Mouse (Mus musculus): Measurements from ENCODE around the gene Bbs9. TPM values are rescaled to one million over a fixed set of nuclear protein-coding genes. Genes with fewer than 3 reads are reported as not detected.

Bbs9 gene
- polyA plus RNA-seq, 1 experiment from 2014 or later, result 13.2 TPM

DNA sequence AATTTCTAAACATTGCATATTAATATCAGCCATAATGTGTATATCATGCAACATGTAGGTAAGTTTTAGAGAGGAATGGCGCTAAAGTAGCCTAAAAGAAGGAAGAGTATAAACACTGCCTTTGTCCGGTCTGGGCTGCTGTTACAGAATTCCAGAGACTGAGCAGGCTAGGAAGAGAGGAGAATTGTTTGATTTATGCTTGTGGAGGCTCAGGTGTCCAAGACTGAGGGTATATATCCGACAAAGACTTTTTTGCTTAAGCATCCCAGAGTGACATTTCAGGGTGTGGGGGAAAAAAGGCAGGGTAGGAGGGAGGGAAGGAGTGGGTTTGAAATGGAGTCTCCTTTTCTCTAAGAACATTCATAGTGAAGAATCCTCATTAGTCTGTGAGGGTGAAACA, 152.4 kb downstream of the Bbs9 start:
- WGBS, result 87% methylated on average over 3 of the region's 3 CpGs
- H3K9me3 ChIP-seq (replicated peaks), result no peaks in the 10 kb centered on the region
- no peak overlapping the region for H3K27ac ChIP-seq (replicated peaks)
- no peak for DNase-seq (ENCODE audit: low spot score)
- no peaks in the 10 kb centered on the region for H3K4me1 ChIP-seq
- H3K4me3 ChIP-seq, result no peak overlapping the region
- H3K27me3 ChIP-seq (ENCODE audit: low read depth, poor library complexity, severe bottlenecking), result no peaks in the 10 kb centered on the region
- H3K36me3 ChIP-seq, result no peaks in the 10 kb centered on the region

DNA sequence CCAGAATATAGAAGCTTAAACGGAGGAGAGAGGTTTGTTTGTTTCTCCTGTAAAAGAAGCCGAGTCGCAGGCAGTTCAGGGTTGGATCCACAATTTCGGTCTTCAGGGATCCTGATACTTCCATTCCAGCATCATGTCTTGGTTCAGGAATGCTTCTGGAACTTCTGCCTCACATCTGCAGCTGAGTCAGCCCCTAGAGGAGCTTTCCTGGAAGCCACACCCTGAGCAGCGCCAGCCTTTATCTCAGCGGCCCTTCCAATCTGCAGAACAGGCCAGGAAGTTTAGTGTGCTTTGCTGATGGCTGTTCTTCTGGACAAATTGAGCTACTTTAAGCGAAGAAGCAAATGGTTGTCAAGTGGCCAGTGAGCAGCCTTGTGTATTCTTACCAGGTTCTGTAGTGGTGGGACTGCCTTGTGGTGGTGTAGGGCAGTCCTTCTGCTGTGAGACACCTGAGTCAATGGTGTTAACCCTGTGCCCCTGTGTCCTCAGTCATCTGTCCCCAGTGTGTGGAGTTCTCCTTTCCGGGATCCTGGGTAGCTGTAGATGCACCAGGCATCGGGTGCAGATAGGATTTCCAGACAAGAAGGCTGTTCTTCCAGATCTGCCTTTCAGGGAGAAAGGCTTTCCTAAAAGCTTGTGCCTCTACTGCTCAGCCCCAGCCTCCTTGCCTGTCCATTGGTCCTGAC, 157.4 kb downstream of the Bbs9 start:
- Histone ChIP-seq H3K9me3 (replicated peaks) (no peaks in the 10 kb centered on the region), H3K4me1 (no peaks in the 10 kb centered on the region), H3K27me3 (ENCODE audit: low read depth, poor library complexity, severe bottlenecking) (no peaks in the 10 kb centered on the region), H3K36me3 (no peaks in the 10 kb centered on the region), H3K27ac (replicated peaks) (no peak overlapping the region), H3K4me3 (no peak overlapping the region)
- DNase-seq (ENCODE audit: low spot score), result no peak
- 90% methylated on average over 9 of the region's 9 CpGs for WGBS

DNA sequence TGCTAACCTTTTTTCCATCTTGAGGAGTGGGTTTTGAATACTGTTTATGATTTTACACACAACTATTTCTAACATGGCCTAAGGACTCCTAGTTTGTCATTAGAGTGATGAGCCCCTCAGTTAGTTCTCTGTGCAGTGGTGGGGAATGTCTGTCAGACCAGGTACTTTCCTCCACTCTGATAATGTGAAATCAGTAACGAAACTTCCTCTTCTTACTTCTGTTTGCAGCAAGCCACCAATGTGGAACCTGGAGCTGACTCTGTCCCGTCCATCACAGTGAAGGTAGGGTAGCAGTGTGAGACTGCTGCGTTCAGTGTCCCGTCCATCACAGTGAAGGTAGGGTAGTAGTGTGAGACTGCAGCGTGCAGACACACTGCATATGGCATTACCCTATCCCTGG, 163.0 kb downstream of the Bbs9 start:
- Histone ChIP-seq H3K4me3 (no peak overlapping the region), H3K4me1 (no peaks in the 10 kb centered on the region), H3K27me3 (ENCODE audit: low read depth, poor library complexity, severe bottlenecking) (no peaks in the 10 kb centered on the region), H3K36me3 (no peaks in the 10 kb centered on the region), H3K27ac (replicated peaks) (no peak overlapping the region), H3K9me3 (replicated peaks) (no peaks in the 10 kb centered on the region)
- WGBS, result 93% methylated on average over 5 of the region's 5 CpGs
- DNase-seq (ENCODE audit: low spot score), result no peak

- no peaks in the 10 kb centered on the region for H3K36me3 ChIP-seq
- H3K4me1 ChIP-seq, result no peaks in the 10 kb centered on the region
- H3K27ac ChIP-seq (replicated peaks), result no peak overlapping the region
- no peak overlapping the region for H3K4me3 ChIP-seq
- H3K9me3 ChIP-seq (replicated peaks), result no peaks in the 10 kb centered on the region
- H3K27me3 ChIP-seq (ENCODE audit: low read depth, poor library complexity, severe bottlenecking), result no peaks in the 10 kb centered on the region
- no peak for DNase-seq (ENCODE audit: low spot score)
- 86% methylated on average over 13 of the region's 13 CpGs for WGBS
Measured at GRCm38 (mm10) chr9:22640683-22641431, 165.3 kb downstream of the Bbs9 start.

DNA sequence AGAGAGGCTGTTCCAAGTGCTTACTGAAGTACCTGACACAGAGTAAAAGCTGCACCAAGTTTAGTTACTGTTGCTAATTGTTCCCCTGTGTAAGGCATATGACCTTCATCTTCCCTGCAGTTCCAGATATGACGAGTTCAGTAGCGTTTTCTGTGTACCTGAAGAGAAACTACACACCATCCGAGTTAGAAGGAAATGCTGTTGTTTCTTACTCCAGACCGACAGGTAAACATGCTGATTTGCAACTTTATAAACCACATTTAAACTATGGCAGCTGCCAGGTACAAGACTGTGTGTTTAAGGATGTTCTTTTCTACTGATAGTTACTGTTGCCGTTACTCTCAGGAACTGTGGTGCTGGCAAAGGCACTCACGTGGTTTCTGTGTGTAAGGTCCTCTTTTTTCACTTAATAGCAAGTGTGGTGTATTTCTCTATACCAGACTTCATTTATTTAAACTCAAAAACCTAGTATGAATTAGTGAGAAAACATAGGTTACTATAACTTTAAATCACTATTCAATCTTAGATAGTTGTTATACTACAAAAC, 170.4 kb downstream of the Bbs9 start:
- H3K4me3 ChIP-seq, result no peak overlapping the region
- no peaks in the 10 kb centered on the region for H3K4me1 ChIP-seq
- no peak for DNase-seq (ENCODE audit: low spot score)
- H3K9me3 ChIP-seq (replicated peaks), result no peaks in the 10 kb centered on the region
- H3K27me3 ChIP-seq (ENCODE audit: low read depth, poor library complexity, severe bottlenecking), result no peaks in the 10 kb centered on the region
- peaks cover 3% of the 10 kb centered on the region; the same call in 1 of the 2 replicates for H3K36me3 ChIP-seq
- WGBS, result 90% methylated on average over 6 of the region's 6 CpGs
- H3K27ac ChIP-seq (replicated peaks), result no peak overlapping the region

DNA sequence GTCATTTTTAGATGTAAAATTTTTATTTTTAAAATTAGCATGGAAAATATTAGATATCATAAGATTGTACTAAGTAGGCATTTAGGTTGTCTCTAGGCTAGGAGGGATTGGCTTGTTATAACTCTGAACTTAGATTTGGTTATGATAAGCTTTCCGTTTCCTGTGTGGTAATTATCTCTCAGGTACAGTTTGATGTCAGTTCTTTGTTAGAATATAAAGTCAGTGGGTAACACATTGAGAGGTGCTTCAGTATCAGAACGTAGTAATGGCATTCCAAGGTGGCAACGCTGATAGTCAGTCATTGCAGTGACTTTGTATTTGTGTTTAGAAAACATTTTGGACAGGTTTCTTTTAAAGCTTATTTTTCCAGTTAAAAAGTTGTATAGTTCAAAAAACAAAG, 170.9 kb downstream of the Bbs9 start:
- WGBS, result 92% methylated on average over 3 of the region's 3 CpGs

DNA sequence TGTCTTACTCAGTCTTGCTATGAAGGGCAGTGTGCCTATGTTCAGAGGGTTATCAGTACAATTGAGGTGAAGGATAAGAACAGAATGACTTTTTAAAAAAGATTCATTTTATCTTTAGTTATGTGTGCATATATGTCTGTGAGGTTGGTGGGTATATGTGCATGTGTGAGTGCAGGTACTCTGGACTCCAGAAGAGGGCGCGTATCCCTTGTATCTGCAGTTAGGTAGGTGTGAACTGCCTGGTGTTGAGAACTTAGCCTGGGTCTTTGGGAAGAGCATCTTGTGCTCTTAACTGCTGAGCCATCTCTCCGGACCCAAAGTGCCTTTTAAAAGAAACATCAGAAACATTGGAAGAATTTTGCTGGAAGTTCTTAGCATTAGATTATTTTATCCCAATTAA, 172.6 kb downstream of the Bbs9 start:
- H3K4me3 ChIP-seq, result no peak overlapping the region
- no peaks in the 10 kb centered on the region for H3K4me1 ChIP-seq
- H3K27me3 ChIP-seq (ENCODE audit: low read depth, poor library complexity, severe bottlenecking), result no peaks in the 10 kb centered on the region
- WGBS, result 92% methylated on average over 3 of the region's 3 CpGs
- no peak overlapping the region for H3K27ac ChIP-seq (replicated peaks)
- peaks cover 3% of the 10 kb centered on the region; the same call in 1 of the 2 replicates for H3K36me3 ChIP-seq
- H3K9me3 ChIP-seq (replicated peaks), result peaks cover 3% of the 10 kb centered on the region; the same call in 1 of the 2 replicates
- no peak for DNase-seq (ENCODE audit: low spot score)

More for the DNA sequence above, 170.9 kb downstream of the Bbs9 start:
- DNase-seq (ENCODE audit: low spot score), result no peak
- peaks cover under 1% of the 10 kb centered on the region; the same call in 1 of the 2 replicates for H3K9me3 ChIP-seq (replicated peaks)
- H3K27me3 ChIP-seq (ENCODE audit: low read depth, poor library complexity, severe bottlenecking), result no peaks in the 10 kb centered on the region
- peaks cover 3% of the 10 kb centered on the region; the same call in 1 of the 2 replicates for H3K36me3 ChIP-seq
- H3K4me3 ChIP-seq, result no peak overlapping the region
- H3K4me1 ChIP-seq, result no peaks in the 10 kb centered on the region
- H3K27ac ChIP-seq (replicated peaks), result no peak overlapping the region

GRCm38 (mm10) chr9:22649606-22650005, 174.1 kb downstream of the Bbs9 start:
- no peaks in the 10 kb centered on the region for H3K27me3 ChIP-seq (ENCODE audit: low read depth, poor library complexity, severe bottlenecking)
- DNase-seq (ENCODE audit: low spot score), result no peak
- H3K4me1 ChIP-seq, result 0 out of 2 replicates have a peak, but pooled peaks cover under 1% of the 10 kb centered on the region
- peaks cover 3% of the 10 kb centered on the region; the same call in 1 of the 2 replicates for H3K9me3 ChIP-seq (replicated peaks)
- 91% methylated on average over 10 of the region's 10 CpGs for WGBS
- no peak overlapping the region for H3K27ac ChIP-seq (replicated peaks)
- peaks cover 3% of the 10 kb centered on the region; the same call in 1 of the 2 replicates for H3K36me3 ChIP-seq
- H3K4me3 ChIP-seq, result no peak overlapping the region

DNA sequence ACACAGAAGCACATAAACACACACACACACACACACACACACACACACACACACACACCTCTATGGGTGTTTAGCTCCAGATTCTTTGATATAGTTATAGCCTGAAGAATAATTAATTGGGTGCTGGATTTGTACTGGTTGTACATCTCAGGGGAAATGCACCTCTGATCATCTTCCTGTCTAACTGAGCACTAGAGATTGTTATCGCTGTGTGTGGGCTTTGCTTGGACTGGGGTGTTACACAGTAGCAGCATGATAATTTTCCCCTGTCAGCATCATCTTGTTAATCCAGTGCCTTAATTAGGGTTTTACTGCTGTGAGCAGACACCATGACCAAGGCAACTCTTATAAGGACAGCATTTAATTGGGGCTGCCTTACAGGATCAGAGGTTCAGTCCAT, 175.3 kb downstream of the Bbs9 start:
- no peak overlapping the region for H3K27ac ChIP-seq (replicated peaks)
- peaks cover 3% of the 10 kb centered on the region; the same call in 1 of the 2 replicates for H3K9me3 ChIP-seq (replicated peaks)
- H3K4me1 ChIP-seq, result 0 out of 2 replicates have a peak, but pooled peaks cover 4% of the 10 kb centered on the region
- no peak overlapping the region for H3K4me3 ChIP-seq
- no peak for DNase-seq (ENCODE audit: low spot score)
- no peaks in the 10 kb centered on the region for H3K27me3 ChIP-seq (ENCODE audit: low read depth, poor library complexity, severe bottlenecking)
- H3K36me3 ChIP-seq, result peaks cover 3% of the 10 kb centered on the region; the same call in 1 of the 2 replicates
- 97% methylated on average over 1 of the region's 1 CpGs for WGBS

- 93% methylated on average over 3 of the region's 3 CpGs for WGBS
- Histone ChIP-seq H3K27me3 (ENCODE audit: low read depth, poor library complexity, severe bottlenecking) (no peaks in the 10 kb centered on the region), H3K4me1 (0 out of 2 replicates have a peak, but pooled peaks cover 4% of the 10 kb centered on the region), H3K36me3 (peaks cover 3% of the 10 kb centered on the region; the same call in 1 of the 2 replicates), H3K9me3 (replicated peaks) (peaks cover 3% of the 10 kb centered on the region; the same call in 1 of the 2 replicates), H3K4me3 (no peak overlapping the region), H3K27ac (replicated peaks) (no peak overlapping the region)
- no peak for DNase-seq (ENCODE audit: low spot score)
Measured at GRCm38 (mm10) chr9:22651619-22652018, 176.1 kb downstream of the Bbs9 start.

GRCm38 (mm10) chr9:22654726-22655393, 179.3 kb downstream of the Bbs9 start:
- whole genome bisulfite sequencing, result 71% methylated on average over 11 of the region's 11 CpGs
- Histone ChIP-seq H3K9me3 (replicated peaks) (peaks cover 3% of the 10 kb centered on the region; the same call in 1 of the 2 replicates), H3K27me3 (ENCODE audit: low read depth, poor library complexity, severe bottlenecking) (no peaks in the 10 kb centered on the region), H3K36me3 (peaks cover 3% of the 10 kb centered on the region; the same call in 1 of the 2 replicates), H3K4me1 (0 out of 2 replicates have a peak, but pooled peaks cover 4% of the 10 kb centered on the region), H3K27ac (replicated peaks) (no peak overlapping the region), H3K4me3 (no peak overlapping the region)
- DNase-seq (ENCODE audit: low spot score), result no peak

- H3K4me1 ChIP-seq, result 0 out of 2 replicates have a peak, but pooled peaks cover 4% of the 10 kb centered on the region
Measured at GRCm38 (mm10) chr9:22657216-22657615, 181.7 kb downstream of the Bbs9 start.

More at GRCm38 (mm10) chr9:22657216-22657615, 181.7 kb downstream of the Bbs9 start:
- H3K36me3 ChIP-seq, result no peaks in the 10 kb centered on the region
- no peak overlapping the region for H3K27ac ChIP-seq (replicated peaks)
- WGBS, result 91% methylated on average over 5 of the region's 5 CpGs
- no peaks in the 10 kb centered on the region for H3K27me3 ChIP-seq (ENCODE audit: low read depth, poor library complexity, severe bottlenecking)
- no peak for DNase-seq (ENCODE audit: low spot score)
- H3K4me3 ChIP-seq, result no peak overlapping the region
- H3K9me3 ChIP-seq (replicated peaks), result no peaks in the 10 kb centered on the region
